Comparison of ENCODE assay signal across 9 mouse cellular contexts in the genomic region with DNA sequence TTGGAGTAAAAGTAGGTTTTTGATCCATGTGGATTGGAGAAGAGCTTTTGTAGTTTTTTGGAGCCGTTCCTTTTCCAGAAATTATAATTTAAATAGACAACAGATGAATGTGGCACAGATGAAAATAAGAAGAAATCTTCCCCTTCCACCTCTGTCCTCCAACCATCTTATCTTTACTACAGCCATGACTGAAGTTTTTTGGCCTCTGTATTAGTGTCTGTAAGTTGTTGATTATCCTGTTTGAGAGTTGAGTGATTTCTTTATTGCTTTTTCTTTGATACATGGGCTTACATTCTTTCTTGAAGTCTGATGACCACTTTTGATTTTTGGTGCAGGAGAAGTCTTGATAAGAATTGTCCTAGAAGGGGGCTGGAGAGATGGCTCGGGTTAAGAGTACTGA. TPM values are rescaled to one million over a fixed set of nuclear protein-coding genes. Genes with fewer than 3 reads are reported as not detected.
A peak's percentile ranks its signal among the peaks of the same experiment; 100 is the strongest.
DNase-seq lines count a peak whose midpoint lies in the region; ATAC-seq and TF ChIP-seq lines count a peak whose summit lies in the region.
"Had no signal": no experiment of that assay in that cellular context is flagged by ENCODE, and none has a peak within 500 bp of the region (broad histone marks: within the 10 kb centered on the region; RNA-seq: fewer than 3 reads in every experiment).

No protein-coding gene starts in this region.

- no peaks in the 10 kb centered on the region for H3K36me3 ChIP-seq in heart, embryonic 12.5 days
- no peaks in the 10 kb centered on the region for H3K36me3 ChIP-seq in ES-E14 (ENCODE audit: control insufficient read depth, insufficient read depth, low read length, poor library complexity, severe bottlenecking)
- peaks cover 29% of the 10 kb centered on the region for H3K36me3 ChIP-seq in hindbrain, embryonic 10.5 days
- H3K36me3 ChIP-seq in liver, postnatal 0 days (replicated peaks; ENCODE audit: insufficient read depth, low read length), result 0 out of 2 replicates have a peak, but pooled peaks cover 3% of the 10 kb centered on the region

- H3K9me3 ChIP-seq in heart, embryonic 12.5 days (replicated peaks), result no peaks in the 10 kb centered on the region
- no peaks in the 10 kb centered on the region for H3K9me3 ChIP-seq in ES-E14 (ENCODE audit: control insufficient read depth, insufficient read depth, low read depth, low read length)
- no peaks in the 10 kb centered on the region for H3K9me3 ChIP-seq in hindbrain, embryonic 10.5 days
- no peaks in the 10 kb centered on the region for H3K9me3 ChIP-seq in liver, postnatal 0 days (ENCODE audit: low read length)

- H3K9ac ChIP-seq in heart, embryonic 12.5 days, result peak overlapping the region; percentile 85; the same call in 1 of the 2 replicates
- H3K9ac ChIP-seq in ES-E14 (ENCODE audit: insufficient read depth, low read depth, low read length, poor library complexity, severe bottlenecking), result peak overlapping the region; percentile 62; the same call in 1 of the 2 replicates
- peak overlapping the region; percentile 95 for H3K9ac ChIP-seq in liver, postnatal 0 days (replicated peaks)

- peaks cover 24% of the 10 kb centered on the region for H3K4me1 ChIP-seq in heart, embryonic 12.5 days (replicated peaks)
- H3K4me1 ChIP-seq in ES-E14 (ENCODE audit: control insufficient read depth in 2 of 2, insufficient read depth in 2 of 2, low read length in 2 of 2, poor library complexity in 1 of 2), result no peaks in the 10 kb centered on the region; a peak in 1 of 4 replicates
- H3K4me1 ChIP-seq in hindbrain, embryonic 10.5 days (replicated peaks), result peaks cover 17% of the 10 kb centered on the region
- peaks cover 20% of the 10 kb centered on the region for H3K4me1 ChIP-seq in liver, postnatal 0 days (ENCODE audit: insufficient read depth)

- 58% methylated on average over 2 of the region's 2 CpGs for WGBS in heart, embryonic 12.5 days
- 83% methylated on average over 2 of the region's 2 CpGs for WGBS in hindbrain, embryonic 10.5 days
- 51% methylated on average over 2 of the region's 2 CpGs for WGBS in liver, postnatal 0 days (ENCODE audit: insufficient replicate concordance)

- peak overlapping the region; percentile 82 for H3K4me2 ChIP-seq in heart, embryonic 12.5 days
- peak overlapping the region; percentile 78 for H3K4me2 ChIP-seq in liver, postnatal 0 days (ENCODE audit: low read depth, low read length)

- H3K4me3 ChIP-seq in heart, embryonic 12.5 days, result peak overlapping the region; percentile 71
- peak overlapping the region; percentile 99 for H3K4me3 ChIP-seq in ES-E14 (ENCODE audit: insufficient read depth in 1 of 2, low read depth in 1 of 2, low read length in 2 of 2, poor library complexity in 1 of 2, severe bottlenecking in 1 of 2)
- H3K4me3 ChIP-seq in hindbrain, embryonic 10.5 days, result peak overlapping the region; percentile 92
- H3K4me3 ChIP-seq in liver, postnatal 0 days (ENCODE audit: low read depth, low read length), result peak overlapping the region; percentile 90

- in situ Hi-C loops in ES-E14 (cut with MboI; ENCODE audit: low sequenced_read_pairs in 2 of 2, unreplicated experiment in 2 of 2), result no loop called here

- intact Hi-C loops in heart, postnatal 36 days (cut with DNase I), result no loop called here

- no peak for DNase-seq in heart, postnatal 36 days
- no peak for DNase-seq in ES-E14 (ENCODE audit: low read depth, low spot score)
- DNase-seq in hindbrain, embryonic 10.5 days (ENCODE audit: low spot score), result no peak
- no peak for DNase-seq in liver, postnatal 0 days
- no peak for DNase-seq in cerebellum, postnatal 4 days (ENCODE audit: low spot score in 2 of 2)
- no peak for DNase-seq in right cerebral cortex, postnatal 10 days (ENCODE audit: low spot score in 2 of 2)
- no peak for DNase-seq in thymus, adult 18-20 months

- TF ChIP-seq CTCF in liver, postnatal 0 days (IDR thresholded peaks at IDR 0.05; ENCODE audit: low read depth), result no peak

- no peaks in the 10 kb centered on the region for H3K27me3 ChIP-seq in heart, embryonic 12.5 days (replicated peaks)
- no peaks in the 10 kb centered on the region for H3K27me3 ChIP-seq in hindbrain, embryonic 10.5 days (ENCODE audit: insufficient read depth, poor library complexity, severe bottlenecking)
- H3K27me3 ChIP-seq in liver, postnatal 0 days (ENCODE audit: insufficient read depth, low read length), result no peaks in the 10 kb centered on the region

- no peak overlapping the region for H3K27ac ChIP-seq in heart, embryonic 12.5 days (ENCODE audit: poor library complexity, severe bottlenecking)
- H3K27ac ChIP-seq in ES-E14 (ENCODE audit: insufficient read depth, low read depth, low read length, poor library complexity, severe bottlenecking), result no peak overlapping the region
- H3K27ac ChIP-seq in hindbrain, embryonic 10.5 days, result no peak overlapping the region
- no peak overlapping the region; the same call in 1 of the 2 replicates for H3K27ac ChIP-seq in liver, postnatal 0 days (ENCODE audit: low read depth)

- no peak for ATAC-seq in heart, embryonic 12.5 days (ENCODE audit: insufficient number of reproducible peaks, low FRiP score)
- ATAC-seq in liver, postnatal 0 days, result no peak
- ATAC-seq: inflammation-experienced regulatory T-cells, adult 6 months had no signal

- TF ChIP-seq EP300 in liver, postnatal 0 days (IDR thresholded peaks at IDR 0.05; ENCODE audit: low read depth), result no peak

TF ChIP-seq in ES-E14, 5 proteins besides CTCF, POLR2A, EP300 and RAD21:
- TF ChIP-seq ZC3H11A (IDR thresholded peaks at IDR 0.05; ENCODE audit: borderline replicate concordance, low read depth, low read length) (no peak), CHD2 (IDR thresholded peaks at IDR 0.05; ENCODE audit: low read depth, low read length) (no peak), HCFC1 (IDR thresholded peaks at IDR 0.05; ENCODE audit: borderline replicate concordance, insufficient read depth, low read length) (no peak), ZNF384 (IDR thresholded peaks at IDR 0.05; ENCODE audit: low read depth, low read length) (no peak), MAFK (IDR thresholded peaks at IDR 0.05; ENCODE audit: insufficient read depth, low read depth, low read length) (no peak)

RNA-seq across cellular contexts. Expression of a gene that starts 1.7 kb away (rescaled TPM):
- 8.5 and 10.0 TPM in 2 replicates for polyA plus RNA-seq in heart, embryonic 12.5 days (2016; fragmentation: Nextera tagmentation; extraction: Ambion mirVana)
- 10 to 100 TPM; 50.1 to 50.7 TPM for total RNA-seq in heart, postnatal 36 days (2021)
- total RNA-seq in ES-E14 (2012; rRNA removed), result 17.9 and 20.9 TPM in 2 replicates
- polyA plus RNA-seq in hindbrain, embryonic 10.5 days (2016; fragmentation: Nextera tagmentation; extraction: Ambion mirVana), result 15.3 and 17.9 TPM in 2 replicates
- polyA plus RNA-seq in liver, postnatal 0 days (2015; fragmentation: Nextera tagmentation; extraction: Ambion mirVana), result 2.3 and 3.1 TPM in 2 replicates

RNA-seq across cellular contexts. Expression of a gene that starts 29.7 kb away (rescaled TPM):
- 6.1 and 8.2 TPM in 2 replicates for polyA plus RNA-seq in heart, embryonic 12.5 days (2016; fragmentation: Nextera tagmentation; extraction: Ambion mirVana)
- total RNA-seq in heart, postnatal 36 days (2021), result 10 to 100 TPM; 34.0 to 34.5 TPM
- total RNA-seq in ES-E14 (2012; rRNA removed), result 4.1 and 8.2 TPM in 2 replicates
- 5.7 and 7.1 TPM in 2 replicates for polyA plus RNA-seq in hindbrain, embryonic 10.5 days (2016; fragmentation: Nextera tagmentation; extraction: Ambion mirVana)
- polyA plus RNA-seq in liver, postnatal 0 days (2015; fragmentation: Nextera tagmentation; extraction: Ambion mirVana), result 2.0 TPM in 2 replicates

RNA-seq across cellular contexts. Expression of a gene that starts 40.7 kb away (rescaled TPM):
- 14.6 and 18.7 TPM in 2 replicates for polyA plus RNA-seq in heart, embryonic 12.5 days (2016; fragmentation: Nextera tagmentation; extraction: Ambion mirVana)
- total RNA-seq in heart, postnatal 36 days (2021), result 10 to 100 TPM; 18.2 to 20.8 TPM
- total RNA-seq in ES-E14 (2012; rRNA removed), result 9.8 and 11.8 TPM in 2 replicates
- polyA plus RNA-seq in hindbrain, embryonic 10.5 days (2016; fragmentation: Nextera tagmentation; extraction: Ambion mirVana), result 20.8 and 28.4 TPM in 2 replicates
- 6.6 and 7.9 TPM in 2 replicates for polyA plus RNA-seq in liver, postnatal 0 days (2015; fragmentation: Nextera tagmentation; extraction: Ambion mirVana)

RNA-seq across cellular contexts. Expression of a gene that starts 46.7 kb away (rescaled TPM):
- 63.5 and 67.8 TPM in 2 replicates for polyA plus RNA-seq in heart, embryonic 12.5 days (2016; fragmentation: Nextera tagmentation; extraction: Ambion mirVana)
- 10 to 100 TPM; 82.5 to 90.4 TPM for total RNA-seq in heart, postnatal 36 days (2021)
- 88.4 and 115 TPM in 2 replicates for total RNA-seq in ES-E14 (2012; rRNA removed)
- polyA plus RNA-seq in hindbrain, embryonic 10.5 days (2016; fragmentation: Nextera tagmentation; extraction: Ambion mirVana), result 62.5 and 65.3 TPM in 2 replicates
- polyA plus RNA-seq in liver, postnatal 0 days (2015; fragmentation: Nextera tagmentation; extraction: Ambion mirVana), result 41.7 and 54.0 TPM in 2 replicates

RNA-seq across cellular contexts. Expression of a gene that starts 51.3 kb away (rescaled TPM):
- 2.3 TPM in 2 replicates for polyA plus RNA-seq in heart, embryonic 12.5 days (2016; fragmentation: Nextera tagmentation; extraction: Ambion mirVana)
- not detected for total RNA-seq in heart, postnatal 36 days (2021)
- total RNA-seq in ES-E14 (2012; rRNA removed), result 2.3 and 4.8 TPM in 2 replicates
- polyA plus RNA-seq in hindbrain, embryonic 10.5 days (2016; fragmentation: Nextera tagmentation; extraction: Ambion mirVana), result 4.2 and 4.3 TPM in 2 replicates
- polyA plus RNA-seq in liver, postnatal 0 days (2015; fragmentation: Nextera tagmentation; extraction: Ambion mirVana), result 0.15 and 0.41 TPM in 2 replicates
- polyA plus RNA-seq: inflammation-experienced regulatory T-cells, adult 6 months had no signal
